Mouse (Mus musculus) CH12.LX (cell line): ENCODE data around the gene Plekha5. TPM values are rescaled to one million over a fixed set of nuclear protein-coding genes. Genes with fewer than 3 reads are reported as not detected.

Experiments used
- DNase-seq: peaks from one replicate; pipeline ENCODE4 v3.0.0-alpha.2; 2013; ENCODE audit errors: extremely low read depth
- H3K27ac ChIP-seq: 2 replicates; pipeline ENCODE4 v1.5.1; 2012; ENCODE audit warnings: low read depth, mild to moderate bottlenecking, control low read depth, moderate library complexity; ENCODE audit not compliant: insufficient read depth
- H3K27me3 ChIP-seq: replicated peaks from 2 replicates; pipeline ENCODE3; 2012; ENCODE audit warnings: inconsistent platforms
- H3K36me3 ChIP-seq, 2 experiments: replicated peaks in 1 of 2; 2 replicates each; pipeline versions ENCODE3 to v1.6.1; 2012; ENCODE audit warnings: inconsistent platforms in 1 of 2, low read length in 1 of 2, mild to moderate bottlenecking in 1 of 2, mixed read lengths in 1 of 2, moderate library complexity in 1 of 2; ENCODE audit not compliant: control insufficient read depth in 1 of 2, insufficient read depth in 1 of 2
- H3K4me1 ChIP-seq, 2 experiments: 2 replicates each; pipeline ENCODE4 v1.6.1; 2012; ENCODE audit warnings: inconsistent platforms in 1 of 2, moderate library complexity in 1 of 2; ENCODE audit not compliant: insufficient read depth in 2 of 2, control insufficient read depth in 1 of 2
- H3K4me2 ChIP-seq: 2 replicates; pipeline ENCODE4 v1.6.1; 2012; ENCODE audit warnings: low read depth, mild to moderate bottlenecking, control low read depth; ENCODE audit not compliant: poor library complexity, insufficient read depth, severe bottlenecking
- H3K4me3 ChIP-seq, 3 experiments: fragments of 150-350 bp in 1 of 3; sonication (generic) in 1 of 3; replicated peaks in 1 of 3; 2 replicates each; pipeline versions ENCODE3 to v1.5.1; 2011 to 2012; ENCODE audit warnings: low read depth in 2 of 3, low read length in 2 of 3, mild to moderate bottlenecking in 2 of 3, moderate library complexity in 2 of 3, control low read depth in 1 of 3, improper control_type of control experiment in 1 of 3, inconsistent platforms in 1 of 3, mixed read lengths in 1 of 3; ENCODE audit not compliant: poor library complexity in 1 of 3
- H3K79me2 ChIP-seq: replicated peaks from 2 replicates; pipeline ENCODE4 v1.6.1; 2012; ENCODE audit warnings: mild to moderate bottlenecking, moderate library complexity; ENCODE audit not compliant: control insufficient read depth, poor library complexity, insufficient read depth, severe bottlenecking; ENCODE audit errors: extremely low read depth
- H3K9ac ChIP-seq: 2 replicates; pipeline ENCODE4 v1.6.1; 2012; ENCODE audit warnings: low read depth, mild to moderate bottlenecking, control low read depth, moderate library complexity; ENCODE audit not compliant: insufficient read depth
- H3K9me3 ChIP-seq: replicated peaks from 2 replicates; pipeline ENCODE3; 2012; ENCODE audit warnings: low read length, inconsistent platforms, mixed read lengths
- BHLHE40 ChIP-seq: IDR thresholded peaks from 2 replicates; pipeline ENCODE4 v1.6.1; 2011; ENCODE audit warnings: mild to moderate bottlenecking, low read depth, low read length, improper control_type of control experiment
- CHD1 ChIP-seq: IDR thresholded peaks from 2 replicates; pipeline ENCODE4 v1.6.1; 2012; ENCODE audit warnings: low read depth, low read length, improper control_type of control experiment, inconsistent platforms
- CHD2 ChIP-seq: IDR thresholded peaks from 2 replicates; pipeline ENCODE4 v1.6.1; 2011; ENCODE audit warnings: low read length, improper control_type of control experiment
- CTCF ChIP-seq, 2 experiments: IDR thresholded peaks in 1 of 2; conservative IDR thresholded peaks in 1 of 2; 2 replicates each; pipeline ENCODE4 v1.5.1; 2011 to 2012; ENCODE audit warnings: low read depth in 2 of 2, low read length in 2 of 2, improper control_type of control experiment in 1 of 2, inconsistent platforms in 1 of 2, mild to moderate bottlenecking in 1 of 2, moderate library complexity in 1 of 2
- E2F4 ChIP-seq: IDR thresholded peaks from 2 replicates; pipeline ENCODE4 v1.6.1; 2011; ENCODE audit warnings: low read depth, low read length, improper control_type of control experiment; ENCODE audit not compliant: insufficient replicate concordance
- ETS1 ChIP-seq: conservative IDR thresholded peaks from 2 replicates; pipeline ENCODE4 v1.6.1; 2012; ENCODE audit warnings: low read depth, mild to moderate bottlenecking, inconsistent platforms, low read length, improper control_type of control experiment, moderate library complexity
- GABPA ChIP-seq: IDR thresholded peaks from 2 replicates; pipeline ENCODE4 v1.6.1; 2012; ENCODE audit warnings: low read depth, low read length, improper control_type of control experiment, inconsistent platforms; ENCODE audit not compliant: insufficient replicate concordance
- JUN ChIP-seq: IDR thresholded peaks from 2 replicates; pipeline ENCODE4 v1.6.1; 2011; ENCODE audit warnings: low read depth, mild to moderate bottlenecking, low read length, improper control_type of control experiment, moderate library complexity; ENCODE audit not compliant: insufficient read depth
- JUND ChIP-seq: conservative IDR thresholded peaks from 2 replicates; pipeline ENCODE4 v1.6.1; 2011; ENCODE audit warnings: low read depth, low read length, improper control_type of control experiment
- KAT2A ChIP-seq: IDR thresholded peaks from 2 replicates; pipeline ENCODE4 v1.6.1; 2012; ENCODE audit warnings: low read length, improper control_type of control experiment, inconsistent platforms; ENCODE audit not compliant: insufficient replicate concordance
- MAFK ChIP-seq: IDR thresholded peaks from 2 replicates; pipeline ENCODE4 v1.6.1; 2011; ENCODE audit warnings: low read length, improper control_type of control experiment; ENCODE audit not compliant: insufficient replicate concordance
- MYC ChIP-seq: IDR thresholded peaks from 2 replicates; pipeline ENCODE4 v1.6.1; 2011; ENCODE audit warnings: low read depth, mild to moderate bottlenecking, improper control_type of control experiment, low read length
- NRF1 ChIP-seq: IDR thresholded peaks from 2 replicates; pipeline ENCODE4 v1.6.1; 2014; ENCODE audit warnings: low read depth, mild to moderate bottlenecking, inconsistent platforms, low read length, improper control_type of control experiment, moderate library complexity
- POLR2AphosphoS2 ChIP-seq: IDR thresholded peaks from 2 replicates; pipeline ENCODE4 v1.6.1; 2011; ENCODE audit warnings: low read depth, low read length, improper control_type of control experiment
- RAD21 ChIP-seq: IDR thresholded peaks from 2 replicates; pipeline ENCODE4 v1.6.1; 2011; ENCODE audit warnings: low read depth, mild to moderate bottlenecking, low read length, improper control_type of control experiment, moderate library complexity
- RCOR1 ChIP-seq: conservative IDR thresholded peaks from 2 replicates; pipeline ENCODE4 v1.6.1; 2012; ENCODE audit warnings: low read depth, mild to moderate bottlenecking, inconsistent platforms, low read length, improper control_type of control experiment
- SIN3A ChIP-seq: IDR thresholded peaks from 2 replicates; pipeline ENCODE4 v1.6.1; 2012; ENCODE audit warnings: low read length, improper control_type of control experiment, inconsistent platforms
- SMC3 ChIP-seq: IDR thresholded peaks from 2 replicates; pipeline ENCODE4 v1.6.1; 2011; ENCODE audit warnings: low read depth, low read length, improper control_type of control experiment
- UBTF ChIP-seq: IDR thresholded peaks from 2 replicates; pipeline ENCODE4 v1.6.1; 2012; ENCODE audit warnings: low read depth, mild to moderate bottlenecking, inconsistent platforms, low read length, improper control_type of control experiment, moderate library complexity
- USF1 ChIP-seq: IDR thresholded peaks from 2 replicates; pipeline ENCODE4 v1.6.1; 2014; ENCODE audit warnings: low read depth, mild to moderate bottlenecking, inconsistent platforms, low read length, improper control_type of control experiment
- USF2 ChIP-seq: conservative IDR thresholded peaks from 2 replicates; pipeline ENCODE4 v1.6.1; 2011; ENCODE audit warnings: low read depth, low read length, improper control_type of control experiment
- ZMIZ1 ChIP-seq: IDR thresholded peaks from 2 replicates; pipeline ENCODE4 v1.6.1; 2012; ENCODE audit warnings: low read depth, mild to moderate bottlenecking, inconsistent platforms, low read length, improper control_type of control experiment
- ZNF384 ChIP-seq: IDR thresholded peaks from 2 replicates; pipeline ENCODE4 v1.6.1; 2012; ENCODE audit warnings: low read depth, low read length, improper control_type of control experiment, inconsistent platforms
- dilution Hi-C: fragments of 300-500 bp; cut with MboI; formaldehyde crosslinking; loops from 2 replicates; pipeline ENCODE4 v1.14.3; 2020; ENCODE audit warnings: low sequenced_read_pairs; ENCODE audit not compliant: extremely low pct_unique_long_range_greater_than_20kb, extremely low pct_ligation_motif_present
- in situ Hi-C: fragments of 300-500 bp; cut with MboI; formaldehyde crosslinking; loops from 3 replicates; pipeline ENCODE4 v1.14.3; 2019; ENCODE audit warnings: low sequenced_read_pairs, low pct_ligation_motif_present, low pct_unique_long_range_greater_than_20kb, mixed read lengths
- polyA plus RNA-seq: library from polyadenylated mRNA; unstranded; fragments of >175 nt; gene quantifications from 2 replicates; pipeline ENCODE4 v1.2.1, GENCODE M21; 2012; ENCODE audit warnings: low read depth; ENCODE audit not compliant: insufficient read length
- total RNA-seq, 2 experiments: library from RNA; depleted of rRNA; stranded (reverse); fragments of 300-350 nt in 1 of 2; fragments of >200 nt in 1 of 2; gene quantifications; 2 replicates each; pipeline ENCODE4 v1.2.3; 2012 to 2014

Plekha5 gene
- total and polyA plus RNA-seq, 3 experiments, result 0.12 to 0.38 (median 0.27) TPM

DNA sequence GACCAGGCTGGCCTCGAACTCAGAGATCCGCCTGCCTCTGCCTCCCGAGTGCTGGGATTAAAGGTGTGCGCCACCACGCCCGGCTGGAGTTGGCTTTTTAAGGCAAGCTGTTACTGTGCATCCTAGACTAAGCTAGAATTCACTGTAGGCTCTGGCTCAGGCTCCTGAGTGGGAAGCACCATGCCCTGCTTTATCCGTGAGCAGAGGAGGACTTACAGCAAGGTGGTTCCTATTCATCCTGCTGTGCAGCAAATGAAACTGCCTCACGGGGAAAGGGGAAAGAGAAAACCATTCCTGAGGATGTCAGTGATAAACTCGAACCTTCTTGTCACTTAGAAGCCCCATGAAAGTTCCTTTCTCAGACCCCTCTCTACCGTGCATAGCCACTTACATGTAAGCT, 80.9 kb downstream of the Plekha5 start:
- H3K9me3 ChIP-seq, result no peaks in the 10 kb centered on the region
- no peaks in the 10 kb centered on the region for H3K36me3 ChIP-seq
- in situ Hi-C loops, result no loop called here
- TF ChIP-seq USF1 (no peak), SIN3A (no peak), USF2 (no peak), POLR2AphosphoS2 (no peak), MAFK (no peak), NRF1 (no peak), RCOR1 (no peak), ZNF384 (no peak), ETS1 (no peak), KAT2A (no peak), CHD2 (no peak), JUND (no peak), UBTF (no peak), SMC3 (no peak), BHLHE40 (no peak), RAD21 (no peak), MYC (no peak), GABPA (no peak), JUN (no peak)
- H3K27me3 ChIP-seq, result no peaks in the 10 kb centered on the region
- H3K79me2 ChIP-seq, result no peaks in the 10 kb centered on the region
- dilution Hi-C loops, result no loop called here
- no peak overlapping the region for H3K4me2 ChIP-seq
- H3K4me3 ChIP-seq, result no peak overlapping the region
- H3K27ac ChIP-seq, result no peak overlapping the region
- H3K4me1 ChIP-seq, result no peaks in the 10 kb centered on the region
- H3K9ac ChIP-seq, result no peak overlapping the region
- DNase-seq, result no peak

DNA sequence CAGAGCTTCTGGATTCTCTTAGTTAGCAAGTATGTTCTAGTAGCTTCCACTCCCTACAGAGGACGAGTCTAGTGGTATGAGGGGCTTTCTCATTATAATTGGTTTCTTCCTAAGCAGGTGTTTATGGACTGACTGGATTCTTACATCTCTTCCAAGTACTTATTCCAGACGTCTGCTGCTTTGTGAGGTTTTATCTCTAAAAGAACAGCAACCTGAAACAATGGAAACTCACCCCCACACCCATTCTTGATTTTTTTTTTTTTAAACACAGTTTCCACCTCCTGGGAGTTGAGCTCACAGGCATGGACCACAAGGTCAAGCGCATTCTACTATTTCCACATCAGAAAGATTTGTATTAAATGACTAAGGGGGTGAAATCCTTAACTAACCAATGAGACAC, 83.8 kb downstream of the Plekha5 start:
- no peak for DNase-seq
- TF ChIP-seq CHD1 (no peak), E2F4 (no peak), CTCF (conservative IDR thresholded peaks at IDR 0.05 in 1 of 2, IDR thresholded peaks at IDR 0.05 in 1 of 2; ENCODE audit: low read depth in 2 of 2, low read length in 2 of 2) (no peak), ZMIZ1 (no peak), SMC3 (no peak)
- in situ Hi-C loops (no loop called here), dilution Hi-C loops (no loop called here)
- no peak overlapping the region for H3K4me3 ChIP-seq
- H3K79me2 ChIP-seq, result no peaks in the 10 kb centered on the region
- H3K27ac ChIP-seq, result no peak overlapping the region
- H3K9me3 ChIP-seq, result no peaks in the 10 kb centered on the region
- no peak overlapping the region for H3K9ac ChIP-seq
- H3K4me2 ChIP-seq, result no peak overlapping the region
- H3K36me3 ChIP-seq, result no peaks in the 10 kb centered on the region
- H3K4me1 ChIP-seq, result no peaks in the 10 kb centered on the region
- no peaks in the 10 kb centered on the region for H3K27me3 ChIP-seq
